Mouse (Mus musculus) cerebellum, postnatal 25 days (tissue): ENCODE measurements around the gene Csnk1e.

ENCODE experiments used
- DNase-seq, 2 experiments: peaks; one replicate each; pipeline ENCODE4 v3.0.0; 2021; ENCODE audit warnings: mixed read lengths in 2 of 2

Csnk1e gene

DNA sequence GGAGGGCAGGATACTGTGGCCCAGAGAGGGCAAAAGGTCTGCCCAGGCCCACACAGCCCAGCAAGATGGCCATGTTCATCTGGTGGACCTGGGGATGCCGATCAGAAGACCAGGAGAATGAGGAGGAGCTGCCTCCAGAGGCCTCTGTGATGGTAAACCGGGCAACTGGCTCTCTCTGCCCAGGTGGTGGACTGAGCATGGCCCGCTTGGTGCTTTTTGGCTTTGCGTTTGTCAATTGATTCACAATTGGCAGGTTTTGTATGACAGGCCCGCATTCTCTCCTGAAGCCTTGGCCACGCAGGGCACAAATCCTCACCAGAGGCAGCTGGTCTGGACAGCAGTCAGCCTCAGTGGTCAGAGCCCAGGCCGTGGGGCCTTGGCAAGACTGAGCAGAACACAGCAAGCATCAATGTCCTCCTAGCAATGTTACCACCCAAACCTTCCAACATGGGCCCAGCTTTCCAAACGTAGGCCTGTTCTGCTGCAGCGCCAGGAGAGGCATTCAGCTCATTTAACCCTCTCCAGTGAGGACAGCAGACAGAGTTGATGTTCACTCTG is 12.3 kb downstream of the Csnk1e start:
- DNase-seq = peak in 1 of 2 experiments; percentile 37

DNA sequence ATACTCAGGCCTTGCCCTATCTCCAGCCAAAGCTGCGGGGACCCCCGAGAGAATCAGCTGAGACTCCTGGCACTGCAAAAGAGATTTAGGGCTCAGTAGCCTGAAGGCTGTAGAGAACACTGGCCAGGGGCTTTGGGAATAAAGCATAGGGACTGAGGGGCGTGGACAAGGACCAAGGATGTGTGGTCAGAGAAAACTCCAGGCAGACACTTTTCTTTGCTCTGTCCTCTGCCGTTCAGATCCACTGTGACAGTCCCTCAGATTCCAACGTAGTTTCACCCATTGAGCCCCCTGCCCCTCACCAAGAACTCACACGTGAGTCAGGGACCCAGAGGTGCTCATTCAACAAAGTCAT is 13.1 kb downstream of the Csnk1e start:
- no peak for DNase-seq

DNA sequence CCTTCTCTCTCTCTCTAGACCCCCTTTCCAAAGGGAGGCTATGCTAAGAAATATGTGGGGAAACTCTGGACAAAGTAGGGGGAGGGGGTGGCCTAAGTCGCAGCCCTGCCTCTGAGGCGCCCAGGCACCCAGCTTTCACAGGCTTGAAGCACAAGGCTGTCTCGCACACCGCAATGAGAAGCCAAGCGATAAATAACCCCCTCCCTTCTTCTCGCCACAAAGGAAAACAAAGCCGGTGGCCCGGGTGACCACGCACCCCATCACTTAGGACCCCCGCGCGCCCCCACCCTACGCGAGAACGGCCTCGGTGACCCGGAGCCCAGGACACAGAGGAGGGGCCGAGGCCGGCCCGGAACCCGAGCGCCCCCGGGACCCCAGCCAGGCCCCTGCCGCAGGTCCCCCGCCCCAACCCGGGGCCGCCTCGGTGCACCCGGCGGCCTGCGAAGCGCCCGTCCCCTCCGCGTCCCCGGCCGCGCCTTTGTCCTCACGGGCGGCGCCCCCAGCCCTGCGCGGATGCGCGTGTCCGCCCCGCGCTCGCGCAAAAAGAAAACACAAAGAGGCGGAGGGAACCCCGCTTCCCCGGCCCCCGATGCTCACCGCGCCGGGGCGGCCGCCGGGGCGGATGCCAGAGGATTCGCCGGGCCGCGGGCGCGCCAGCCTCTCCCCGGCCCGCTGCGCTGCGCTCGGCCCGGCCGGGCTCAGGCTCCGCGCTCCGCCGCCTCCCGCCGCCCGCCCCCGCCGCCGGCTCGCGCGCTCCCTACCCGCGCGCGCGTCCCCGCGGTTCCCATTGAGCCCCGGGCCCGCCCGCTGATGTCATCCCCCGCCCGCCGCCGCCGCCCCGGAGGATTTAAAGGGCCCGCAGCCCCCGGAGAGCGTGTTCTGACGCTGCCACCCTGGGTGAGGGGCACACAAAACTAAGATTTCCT is 13.8 kb downstream of the Csnk1e start:
- peak; percentile 88 to 93 for DNase-seq

DNA sequence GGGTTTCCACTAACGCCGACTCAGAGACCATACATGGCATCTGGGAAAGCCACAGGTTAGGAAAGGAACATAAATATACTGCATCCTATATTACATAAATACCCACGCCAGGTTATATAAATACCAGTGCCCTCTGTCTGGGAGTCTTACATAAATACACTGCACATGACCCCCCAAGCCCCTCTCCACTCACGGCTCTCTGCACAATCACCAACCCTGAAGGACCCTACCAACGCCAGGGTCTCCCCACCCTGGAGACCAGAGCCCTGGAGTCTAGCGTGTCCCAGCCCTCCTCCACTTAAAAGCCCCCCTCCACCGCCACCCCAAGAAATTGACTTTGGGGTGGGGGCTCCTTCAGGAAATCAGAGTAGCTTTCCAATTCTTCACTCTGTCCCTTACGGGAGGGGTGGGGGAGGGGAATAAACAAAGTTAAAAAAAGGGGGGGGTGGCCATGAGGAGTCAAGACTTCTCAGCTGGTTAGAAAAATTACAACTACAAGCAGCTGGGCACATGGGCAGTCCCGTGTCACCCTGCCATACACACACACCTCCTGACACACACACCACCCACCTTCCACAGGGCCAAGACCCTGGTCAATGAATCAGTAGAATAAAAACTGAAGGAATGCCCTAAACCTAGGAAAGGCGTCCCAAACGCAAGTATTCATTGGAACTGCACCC is 14.6 kb downstream of the Csnk1e start:
- DNase-seq = no peak

DNA sequence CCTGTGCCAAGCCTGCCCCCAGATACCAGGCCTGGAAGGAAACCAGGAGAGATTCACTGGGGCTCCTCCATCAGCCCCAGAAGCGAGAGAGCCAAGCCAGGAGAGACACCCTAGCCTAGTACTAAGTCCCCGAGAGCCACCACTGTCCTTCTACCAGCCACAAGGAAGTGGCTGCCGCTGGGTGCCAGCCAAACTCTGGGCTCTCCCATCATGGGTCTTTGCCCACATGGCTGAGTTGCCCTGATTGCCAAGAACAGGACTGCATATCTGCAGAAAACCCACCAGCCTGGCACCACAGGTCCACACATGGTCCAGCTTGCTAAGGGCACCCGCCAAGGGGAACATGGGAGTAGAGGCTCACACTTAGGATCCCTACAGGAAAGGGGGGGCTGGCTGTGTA is 15.1 kb downstream of the Csnk1e start:
- peak; percentile 71 to 75 for DNase-seq

DNA sequence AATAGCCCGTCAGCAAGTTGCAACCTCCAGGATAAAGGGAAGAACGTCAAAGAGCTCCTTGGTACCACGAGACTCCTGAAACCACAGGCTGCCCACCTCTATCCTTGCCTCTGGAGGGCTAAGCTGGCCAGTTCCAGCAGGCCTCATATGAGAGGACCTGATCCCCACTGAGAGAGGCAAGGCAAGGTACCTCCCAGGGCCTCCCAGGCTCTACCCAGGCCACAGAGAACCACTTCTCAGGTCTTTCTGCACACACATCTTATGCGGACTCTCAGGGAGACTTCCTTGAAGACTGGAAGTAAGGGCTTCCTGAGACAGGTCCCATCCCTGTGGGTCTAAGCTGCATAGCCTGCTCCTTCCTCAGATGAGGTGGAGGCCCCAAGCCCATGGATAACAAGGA is 16.0 kb downstream of the Csnk1e start:
- DNase-seq = no peak

DNA sequence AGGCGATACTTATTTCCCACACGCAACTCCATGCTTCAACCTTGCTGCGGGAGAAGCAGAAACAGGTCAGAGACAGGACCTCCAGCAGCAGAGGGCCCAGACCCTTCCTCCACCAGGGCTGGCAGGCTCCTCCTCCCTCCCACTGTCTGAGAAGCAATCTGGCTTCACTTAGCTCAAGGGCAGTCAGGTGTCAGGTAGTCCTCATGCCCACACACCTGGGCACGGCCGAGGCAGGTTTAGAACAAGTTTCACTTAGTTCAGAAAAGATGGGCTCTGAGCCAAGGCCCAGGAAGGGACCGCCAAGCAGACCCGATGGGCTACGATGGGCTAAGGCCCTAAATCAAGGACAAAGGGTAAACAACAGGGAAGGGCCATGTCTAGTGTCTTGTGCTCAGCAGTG is 16.6 kb downstream of the Csnk1e start:
- no peak for DNase-seq

DNA sequence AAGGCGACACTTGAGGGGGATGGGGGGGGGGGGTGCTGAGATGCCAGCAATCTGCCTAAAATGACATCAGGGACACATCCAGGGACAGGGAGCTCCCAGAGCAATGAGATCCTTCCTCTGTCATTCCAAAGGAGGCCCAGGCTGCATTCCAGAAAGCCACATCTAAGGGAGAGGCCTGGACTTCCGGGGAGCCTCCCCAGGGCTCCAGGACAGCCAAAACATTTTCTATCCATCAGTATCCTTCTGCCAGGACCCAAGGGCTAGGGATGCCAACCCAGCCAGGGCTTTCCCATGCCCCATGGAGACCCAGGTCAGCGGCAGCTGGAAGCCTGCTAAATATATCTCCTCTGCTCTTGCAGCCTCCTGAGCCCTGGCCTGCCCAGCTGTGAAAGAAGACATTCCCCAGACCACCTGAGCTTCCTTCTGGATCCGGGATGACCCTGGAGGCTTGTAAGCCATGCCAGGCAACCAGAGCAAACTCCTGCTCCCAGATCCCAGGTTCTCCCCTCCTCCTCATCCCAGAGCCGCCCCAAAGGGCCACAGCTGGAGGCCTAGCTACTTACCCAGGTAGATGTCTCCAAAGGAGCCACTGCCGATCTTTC is 17.1 kb downstream of the Csnk1e start:
- DNase-seq = no peak

DNA sequence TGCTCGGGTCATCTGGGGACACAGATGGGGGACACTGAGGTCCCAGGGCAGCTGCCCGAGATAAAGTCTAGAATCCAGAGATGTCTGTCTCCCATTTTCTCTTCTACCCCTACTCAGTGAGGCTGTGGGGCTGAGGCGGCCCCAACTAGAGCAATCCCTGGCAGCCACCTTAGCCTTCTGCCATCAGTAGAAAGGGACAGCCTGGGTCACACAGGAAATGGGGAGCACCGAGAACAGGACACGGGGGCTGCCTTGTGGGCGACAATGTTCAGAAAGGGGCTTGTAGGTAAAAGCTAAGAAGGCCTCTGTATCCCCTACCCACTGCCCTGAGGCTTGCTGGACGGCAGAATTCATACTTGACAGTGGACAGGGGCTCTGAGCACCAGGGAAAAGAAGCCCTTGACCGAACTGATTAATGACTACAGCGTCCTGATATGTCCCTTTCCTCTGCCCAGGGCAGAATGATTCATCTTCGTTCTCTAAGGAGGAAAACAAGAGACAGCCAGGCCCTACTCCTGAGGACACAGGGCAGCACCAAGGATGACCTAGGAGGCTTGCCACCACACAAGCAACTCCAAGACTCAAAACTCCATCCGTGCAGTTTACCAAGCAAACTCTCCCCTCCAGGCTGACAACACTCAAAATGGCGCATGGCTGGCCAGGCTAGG is 17.7 kb downstream of the Csnk1e start:
- no peak for DNase-seq

DNA sequence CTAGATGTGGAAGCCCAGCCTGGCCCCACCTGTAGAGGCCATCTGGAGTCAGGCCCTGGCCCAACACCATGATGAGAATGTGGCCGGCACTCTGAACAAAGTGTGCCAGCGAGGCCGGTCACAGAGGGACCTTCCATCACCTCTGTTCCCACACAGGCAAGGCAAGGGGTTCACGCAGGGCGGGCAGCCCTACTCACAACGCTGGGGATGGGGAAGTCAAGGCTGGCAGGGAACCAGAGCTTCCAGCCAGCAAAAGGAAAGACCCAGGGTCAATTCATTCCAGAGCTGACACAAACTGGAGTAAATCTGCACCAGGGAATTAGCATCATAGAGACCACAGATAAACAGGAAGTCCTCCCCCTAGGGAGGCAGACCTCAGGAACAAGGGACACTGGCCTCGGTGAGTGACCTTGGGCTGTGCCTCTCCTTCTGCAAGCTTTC is 18.9 kb downstream of the Csnk1e start:
- peak; percentile 81 to 84 for DNase-seq

DNA sequence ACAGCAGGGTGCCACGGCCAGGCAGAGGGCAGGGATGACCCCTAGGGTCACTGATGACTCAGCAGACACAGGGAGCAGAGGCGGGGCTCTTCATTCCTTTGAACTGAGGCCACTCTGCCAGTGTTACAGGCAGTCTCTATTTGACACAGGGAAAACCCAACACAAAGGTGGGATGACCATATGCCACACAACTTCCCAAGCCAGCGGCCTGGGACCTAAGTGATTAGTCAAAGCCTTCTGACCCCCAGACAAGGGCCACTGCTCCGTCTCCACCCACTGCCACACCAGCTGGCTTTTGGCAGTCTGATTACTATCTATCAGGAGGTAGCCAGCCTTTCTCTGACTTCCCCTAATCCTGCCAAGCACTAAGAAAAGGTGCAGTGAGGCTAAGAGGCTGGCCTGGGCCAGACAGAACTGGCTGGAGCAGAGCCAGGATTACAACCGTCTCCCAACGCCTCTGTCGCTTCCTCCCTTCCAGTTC is 20.1 kb downstream of the Csnk1e start:
- peak in 1 of 2 experiments; percentile 55 for DNase-seq

DNA sequence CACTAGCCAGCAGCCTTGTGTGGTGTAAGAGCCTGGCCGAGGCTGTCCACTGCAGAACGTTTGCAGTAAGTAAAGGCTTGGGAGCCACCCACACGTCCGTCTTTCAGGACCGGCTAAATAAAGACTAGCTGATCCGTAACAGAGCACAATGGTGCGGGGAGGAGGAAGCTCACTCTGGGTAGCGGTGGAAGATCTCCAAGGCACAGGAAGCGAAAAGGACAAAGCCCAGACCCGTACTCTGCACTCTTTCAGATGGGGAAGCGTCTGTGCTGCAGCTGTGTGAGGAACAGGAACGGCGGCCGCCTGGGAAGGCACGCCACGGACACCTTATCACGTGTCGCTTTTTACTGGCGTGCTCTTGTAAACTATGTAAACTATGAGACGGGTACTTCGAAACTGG is 22.5 kb downstream of the Csnk1e start:
- DNase-seq = peak; percentile 43 to 45

DNA sequence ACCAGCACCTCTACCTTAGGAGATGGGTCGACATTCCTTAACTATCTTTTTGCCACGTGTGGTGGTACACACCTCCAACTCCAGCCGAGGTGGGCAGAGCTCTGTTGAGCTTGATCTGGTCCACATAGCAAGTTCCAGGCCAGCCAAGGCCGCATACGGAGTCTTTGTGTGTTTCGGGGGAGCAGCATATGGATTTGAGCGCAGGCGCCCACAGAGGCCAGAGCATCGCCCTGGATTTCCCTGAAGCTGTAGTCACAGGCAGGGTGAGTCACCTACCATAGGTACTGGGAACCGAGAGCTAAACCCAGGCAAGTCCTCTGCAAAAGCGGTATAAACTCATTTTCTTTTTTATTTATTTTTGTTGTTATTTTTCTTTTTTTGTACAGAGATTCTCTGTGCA is 23.0 kb downstream of the Csnk1e start:
- no peak for DNase-seq

DNA sequence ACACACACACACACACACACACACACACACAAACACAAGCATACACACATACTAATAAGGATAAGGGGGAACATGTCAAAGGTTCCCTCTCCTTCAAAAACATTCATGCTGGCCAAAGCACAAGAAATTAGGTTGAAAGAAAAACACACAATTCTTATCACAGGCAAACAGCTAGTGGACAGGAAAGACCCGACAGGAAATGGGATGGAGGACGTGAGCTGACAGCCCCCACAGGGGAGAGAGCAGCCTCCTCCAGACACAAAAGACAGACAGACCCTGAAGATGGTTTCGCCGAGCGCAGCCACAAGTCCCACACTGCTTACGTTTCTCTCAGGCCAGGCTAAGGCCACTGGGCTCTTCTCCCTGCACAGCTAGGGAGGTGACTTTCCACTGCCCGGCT is 23.4 kb downstream of the Csnk1e start:
- no peak for DNase-seq

DNA sequence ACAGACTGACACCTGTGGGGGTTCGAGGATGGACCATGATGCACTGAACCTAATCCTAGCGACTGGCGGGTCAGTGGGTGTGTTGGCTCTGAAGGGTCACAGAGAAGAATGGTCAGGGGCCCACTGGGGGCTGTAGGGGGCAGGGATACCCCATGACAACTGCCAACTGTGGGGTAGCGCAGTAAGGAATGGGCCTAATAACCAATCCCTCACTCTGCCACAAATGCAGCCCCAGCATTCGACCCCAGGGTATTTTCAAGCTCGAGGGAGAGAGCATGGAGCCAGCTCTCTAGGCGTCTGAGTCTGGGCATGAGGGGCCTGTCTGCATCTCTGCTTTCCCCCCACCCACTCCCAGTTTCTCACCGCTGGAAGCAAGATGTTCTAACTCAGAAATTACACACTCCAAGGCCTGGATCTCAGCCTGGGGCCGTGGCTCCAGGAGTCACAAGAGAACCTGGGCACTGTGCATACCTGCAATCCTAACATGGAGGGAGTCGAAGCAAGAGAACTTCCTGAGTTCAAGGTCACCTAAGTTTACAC is 24.8 kb downstream of the Csnk1e start:
- no peak for DNase-seq

DNA sequence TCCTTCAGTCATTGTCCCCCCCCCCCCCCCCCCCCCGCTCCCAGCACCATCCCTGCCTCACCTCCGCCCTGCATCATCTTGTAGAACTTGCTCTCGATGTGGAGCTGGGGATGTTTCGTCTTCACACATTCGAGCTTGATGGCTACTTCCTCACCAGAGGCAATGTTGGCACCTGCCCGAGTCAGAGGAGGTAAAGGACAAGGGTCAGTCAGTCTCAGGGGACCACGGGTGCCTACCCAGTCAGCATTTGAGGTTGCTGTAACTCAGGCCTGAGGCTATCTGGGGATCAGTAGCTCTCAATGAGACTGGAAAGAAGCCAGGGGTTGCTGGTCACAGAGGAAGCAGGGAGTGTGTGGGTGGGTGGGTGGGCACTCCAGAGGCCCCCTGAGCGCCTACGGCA is 25.4 kb downstream of the Csnk1e start:
- no peak for DNase-seq

DNA sequence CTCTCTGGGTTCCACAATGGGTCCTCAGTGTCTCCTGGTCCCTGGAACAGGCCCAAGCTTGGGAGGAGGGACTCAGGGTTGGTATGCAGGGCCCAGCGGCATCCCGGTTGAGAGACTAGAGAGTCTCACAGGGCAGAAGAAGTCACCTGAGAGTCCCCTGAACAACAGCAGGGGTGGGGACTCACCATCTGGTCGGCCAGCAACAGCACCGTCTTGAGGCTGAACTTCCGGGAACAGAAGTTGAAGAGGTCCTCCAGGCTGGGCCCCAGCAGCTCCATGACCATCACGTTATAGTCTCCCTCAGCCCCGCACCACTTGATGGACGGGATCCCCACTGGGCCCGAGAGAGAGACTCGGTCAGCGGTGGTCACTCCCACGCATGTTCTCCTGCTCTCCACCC is 25.8 kb downstream of the Csnk1e start:
- no peak for DNase-seq

DNA sequence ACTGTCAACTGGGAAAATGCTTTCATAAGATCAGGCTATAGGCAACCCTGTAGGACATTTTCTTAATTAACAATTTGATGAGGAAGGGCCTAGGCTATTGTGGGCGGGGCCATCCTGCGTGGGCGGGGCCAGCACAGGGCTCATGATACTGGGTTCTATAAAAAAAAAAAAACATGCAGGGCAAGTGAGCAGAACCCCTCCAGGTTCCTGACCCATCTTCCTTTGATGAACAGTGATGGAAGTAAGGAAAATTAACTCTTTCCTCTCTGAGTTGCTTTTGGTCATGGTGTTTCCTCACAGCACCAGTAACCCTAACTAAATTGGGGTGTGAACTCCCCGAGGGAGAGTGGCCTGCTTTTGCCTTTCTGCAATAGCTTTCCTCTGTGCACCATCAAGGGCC is 26.8 kb downstream of the Csnk1e start:
- no peak for DNase-seq

DNA sequence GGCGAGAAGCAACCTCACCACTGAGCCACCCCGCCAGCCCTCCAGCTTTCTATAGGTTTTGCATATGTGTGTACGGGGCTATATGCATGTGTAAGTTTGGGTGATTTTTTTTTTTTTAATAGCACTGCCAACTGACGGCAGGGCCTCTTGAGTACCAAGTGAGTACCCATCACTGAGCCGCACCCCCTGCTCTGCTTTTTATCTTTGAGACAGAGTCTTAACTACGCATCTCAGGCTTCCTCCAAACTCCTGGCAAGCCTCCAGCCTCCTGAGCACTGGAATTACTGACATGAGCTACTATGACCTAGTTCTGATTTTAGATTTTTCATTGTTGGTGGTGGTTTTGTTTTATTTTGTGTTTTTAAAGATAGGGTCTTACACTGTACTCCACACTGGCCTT is 27.9 kb downstream of the Csnk1e start:
- DNase-seq = peak in 1 of 2 experiments; percentile 54

DNA sequence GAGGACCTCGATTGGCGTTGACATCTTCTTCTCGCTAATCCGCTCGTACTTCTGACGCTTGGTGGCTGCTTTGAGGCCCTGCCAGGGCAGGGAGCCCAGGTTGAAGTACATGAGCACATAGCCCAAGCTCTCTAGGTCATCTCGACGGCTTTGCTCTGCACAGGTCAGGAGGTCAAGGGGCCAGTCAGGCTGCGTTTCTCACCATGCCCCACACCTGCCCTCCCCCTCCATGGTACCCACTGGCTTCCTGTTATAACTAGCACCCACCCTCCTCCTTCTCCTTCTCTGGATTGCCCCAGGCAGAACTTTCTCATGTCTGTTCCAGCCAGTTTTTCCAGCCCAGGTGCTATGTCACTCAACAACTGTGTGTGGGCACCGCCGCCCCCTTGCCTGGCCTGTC is 29.9 kb downstream of the Csnk1e start:
- DNase-seq = no peak

DNA sequence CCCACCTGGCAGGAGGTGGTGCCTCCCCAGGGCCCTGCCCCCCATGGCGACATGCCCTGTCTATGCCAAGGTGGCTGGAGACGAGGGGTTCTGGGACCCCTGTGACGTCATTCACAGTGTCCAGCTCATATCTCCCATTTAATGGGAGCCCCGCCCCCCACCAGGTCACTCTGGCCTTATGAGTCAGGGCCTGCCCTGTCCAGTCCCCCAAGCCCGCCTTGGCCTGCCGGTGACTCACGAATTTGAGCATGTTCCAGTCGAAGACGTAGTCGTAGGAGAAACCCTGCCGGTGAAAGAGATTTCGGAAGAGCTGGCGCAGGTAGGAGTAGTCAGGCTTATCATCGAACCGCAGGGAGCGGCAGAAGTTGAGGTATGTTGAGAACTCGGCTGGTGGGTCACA is 30.8 kb downstream of the Csnk1e start:
- no peak for DNase-seq

DNA sequence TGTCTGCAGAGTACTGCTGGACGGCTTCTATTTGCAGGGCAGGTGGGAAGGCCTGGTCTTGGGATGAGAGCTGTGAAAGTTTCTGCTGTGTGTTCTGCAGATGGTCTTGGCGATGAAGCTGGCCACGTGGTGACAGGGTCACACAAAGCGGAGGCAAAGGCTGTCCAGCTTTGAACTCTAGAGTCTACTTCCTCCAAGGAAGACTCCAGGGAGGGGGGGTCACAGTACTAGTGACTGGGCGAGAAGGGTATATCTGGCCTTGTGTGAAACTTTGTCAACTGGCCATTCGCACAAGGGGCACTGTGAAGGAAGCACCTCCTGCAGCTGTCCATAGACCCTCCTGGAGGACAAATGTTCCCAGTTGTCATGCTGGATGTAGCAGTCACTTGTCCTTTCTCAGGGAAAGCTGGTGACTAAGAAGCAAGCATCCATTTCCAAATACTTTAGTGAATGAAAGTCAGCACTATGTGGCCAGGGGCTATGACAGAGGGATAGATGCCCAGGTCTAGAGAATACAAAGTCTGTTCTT is 32.6 kb downstream of the Csnk1e start:
- DNase-seq = no peak
